Mouse (Mus musculus) heart, embryonic 11.5 days (tissue): ENCODE measurements around the gene Cyp2w1. TPM values are rescaled to one million over a fixed set of nuclear protein-coding genes. Genes with fewer than 3 reads are reported as not detected.

ENCODE experiments used
- ATAC-seq: fragments of 200-750 bp; cut with Nextera tagmentation; replicated peaks from 2 replicates; pipeline ENCODE4 v1.8.0; 2017; ENCODE audit warnings: moderate library complexity; ENCODE audit not compliant: insufficient number of reproducible peaks, low FRiP score, low TSS enrichment
- H3K27ac ChIP-seq: fragments of 300-500 bp; sonication (generic); 2 replicates; pipeline ENCODE4 v1.5.1; 2014; ENCODE audit warnings: mild to moderate bottlenecking, low read depth, low read length
- H3K27me3 ChIP-seq: fragments of 300-500 bp; sonication (generic); 2 replicates; pipeline ENCODE4 v1.6.1; 2014; ENCODE audit warnings: mild to moderate bottlenecking, low read length, mixed read lengths; ENCODE audit not compliant: control insufficient read depth, insufficient read depth
- H3K36me3 ChIP-seq: fragments of 300-500 bp; sonication (generic); 2 replicates; pipeline ENCODE4 v1.6.1; 2014; ENCODE audit warnings: mild to moderate bottlenecking, low read length, moderate library complexity, mixed read lengths; ENCODE audit not compliant: control insufficient read depth, insufficient read depth
- H3K4me1 ChIP-seq: fragments of 300-500 bp; sonication (generic); 2 replicates; pipeline ENCODE4 v1.6.1; 2014; ENCODE audit warnings: low read length; ENCODE audit not compliant: control insufficient read depth, insufficient read depth
- H3K4me2 ChIP-seq: fragments of 300-500 bp; sonication (generic); 2 replicates; pipeline ENCODE4 v1.6.1; 2014; ENCODE audit warnings: mild to moderate bottlenecking, moderate library complexity
- H3K4me3 ChIP-seq: fragments of 300-500 bp; sonication (generic); 2 replicates; pipeline ENCODE4 v1.5.1; 2014; ENCODE audit warnings: low read depth, low read length
- H3K9ac ChIP-seq: fragments of 300-500 bp; sonication (generic); 2 replicates; pipeline ENCODE4 v1.6.1; 2014; ENCODE audit warnings: mild to moderate bottlenecking, low read depth, low read length, moderate library complexity
- H3K9me3 ChIP-seq: fragments of 300-500 bp; sonication (generic); replicated peaks from 2 replicates; pipeline ENCODE4 v1.6.1; 2016; ENCODE audit warnings: low read length; ENCODE audit not compliant: control insufficient read depth
- WGBS: fragments of 180-500 bp; shearing (Covaris S2); extraction: QIAGEN DNeasy Blood & Tissue Kit; methylation state at CpG from one replicate; pipeline ENCODE4 v1.1.7; 2014; ENCODE audit not compliant: insufficient replicate concordance; 5-methylcytosine and 5-hydroxymethylcytosine counted together
- polyA plus RNA-seq: library from polyadenylated mRNA; unstranded; fragments of >200 nt; fragmentation: Nextera tagmentation; extraction: Ambion mirVana; gene quantifications from 2 replicates; pipeline ENCODE4 v1.2.1, GENCODE M21; 2014

The Cyp2w1 gene
- polyA plus RNA-seq, 1 experiment from 2014 or later = not detected

DNA sequence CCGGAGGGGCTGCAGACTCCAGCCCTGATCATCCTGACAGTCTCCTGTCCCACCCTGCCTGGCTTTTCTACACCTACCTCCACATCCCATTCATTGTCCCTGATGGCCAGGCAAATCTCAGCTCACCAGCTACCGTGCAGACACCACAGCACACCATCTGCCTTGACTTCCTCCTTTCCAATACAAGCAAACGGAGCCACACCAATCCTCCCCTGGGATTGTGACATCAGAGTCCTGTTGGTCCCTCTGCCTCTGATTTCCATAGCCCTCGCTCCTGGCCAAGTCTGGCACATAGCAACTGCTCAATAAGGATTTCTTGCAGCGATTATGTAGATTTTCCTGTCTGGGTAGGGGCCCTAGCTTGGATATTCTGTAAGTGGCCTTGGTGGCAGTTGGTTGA, 1.3 kb upstream of the Cyp2w1 start, which contains the start of gene Cox19:
Cox19 (minus strand) TSS at position 285 of the 400 bp plus-strand sequence.
- 0 out of 2 replicates have a peak within 1 kb of the TSS, but pooled peaks have one; percentile 18 for H3K9ac ChIP-seq
- WGBS = 34% methylated on average over 5 of the region's 5 CpGs
- no peak within 1 kb of the TSS for H3K4me2 ChIP-seq

DNA sequence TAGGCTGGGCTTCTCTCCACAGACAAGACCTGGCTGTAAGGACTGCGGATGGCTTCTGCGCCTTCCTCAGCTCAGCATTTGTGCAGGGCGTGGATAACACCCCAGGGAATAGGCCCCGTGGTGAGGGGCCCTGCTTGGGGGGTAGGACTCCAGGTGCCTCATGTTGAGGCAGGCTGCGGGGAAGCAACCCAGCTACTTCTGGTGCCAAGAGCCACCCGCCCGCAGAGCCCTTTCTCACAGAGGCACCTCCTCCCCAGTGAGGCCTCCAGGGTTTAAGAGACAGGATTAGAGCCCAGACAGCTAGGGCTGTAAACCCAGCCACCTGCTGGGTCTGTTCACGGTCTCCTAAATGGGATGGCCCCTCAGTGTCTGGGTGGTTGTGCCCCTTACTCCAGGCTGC, 789 bp upstream of the Cyp2w1 start:
- Histone ChIP-seq H3K4me2 (no peak overlapping the region), H3K27me3 (peaks cover 38% of the 10 kb centered on the region), H3K36me3 (no peaks in the 10 kb centered on the region), H3K9me3 (no peaks in the 10 kb centered on the region), H3K27ac (no peak overlapping the region), H3K4me1 (no peaks in the 10 kb centered on the region; the same call in 1 of the 2 replicates), H3K9ac (0 out of 2 replicates have a peak overlapping the region, but pooled peaks have one; percentile 18), H3K4me3 (no peak overlapping the region)
- WGBS = 35% methylated on average over 7 of the region's 8 CpGs
- ATAC-seq = no peak

More for the DNA sequence above, 1.3 kb upstream of the Cyp2w1 start, which contains the start of gene Cox19:
- Histone ChIP-seq H3K4me3 (no peak within 1 kb of the TSS), H3K9me3 (no peaks in the 10 kb centered on the region), H3K27me3 (peaks cover 33% of the 10 kb centered on the region), H3K36me3 (no peaks in the 10 kb centered on the region), H3K27ac (no peak within 1 kb of the TSS), H3K4me1 (no peaks in the 10 kb centered on the region; the same call in 1 of the 2 replicates)
- no peak for ATAC-seq

DNA sequence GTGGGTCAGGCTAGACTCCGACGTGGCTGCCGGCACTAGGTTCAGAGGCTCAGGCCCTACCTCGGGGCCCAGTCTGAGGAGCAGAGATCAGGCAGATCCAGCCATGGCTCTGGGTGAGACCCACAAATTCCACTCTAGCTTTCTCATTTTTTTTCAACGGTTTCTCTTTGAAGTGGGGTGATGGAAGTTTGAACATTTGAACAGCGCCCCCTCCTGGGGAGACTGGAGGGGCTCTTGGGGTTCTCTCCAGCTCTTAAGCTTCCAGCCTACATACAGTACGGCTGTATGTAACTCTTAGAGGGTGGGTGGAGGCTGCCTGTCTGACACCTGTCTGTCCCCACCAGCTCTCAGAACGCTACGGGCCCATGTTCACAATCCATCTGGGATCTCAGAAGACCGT, 1.1 kb downstream of the Cyp2w1 start:
- Histone ChIP-seq H3K27me3 (peaks cover 36% of the 10 kb centered on the region), H3K9ac (no peak overlapping the region), H3K4me1 (no peaks in the 10 kb centered on the region; the same call in 1 of the 2 replicates), H3K27ac (no peak overlapping the region), H3K36me3 (no peaks in the 10 kb centered on the region), H3K4me2 (no peak overlapping the region), H3K9me3 (no peaks in the 10 kb centered on the region), H3K4me3 (no peak overlapping the region)
- ATAC-seq = no peak
- WGBS = 56% methylated on average over 10 of the region's 10 CpGs

DNA sequence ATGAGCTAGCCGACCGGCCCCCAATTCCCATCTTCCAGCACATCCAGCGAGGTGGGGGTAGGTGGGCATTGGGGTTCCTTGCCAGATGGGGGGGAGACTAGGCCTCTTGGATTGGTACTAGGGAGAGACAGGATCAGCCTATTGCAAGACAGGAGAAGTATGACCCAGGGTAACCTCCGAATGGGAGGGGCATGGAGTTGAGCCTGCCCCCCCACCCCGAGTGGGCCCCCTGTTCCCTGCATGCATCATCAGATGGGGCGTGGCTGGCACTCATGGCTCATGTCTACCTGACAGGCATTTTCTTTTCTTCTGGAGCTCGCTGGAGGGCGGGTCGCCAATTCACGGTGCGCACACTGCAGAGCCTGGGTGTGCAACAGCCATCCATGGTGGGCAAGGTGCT, 1.5 kb downstream of the Cyp2w1 start:
- H3K36me3 ChIP-seq = no peaks in the 10 kb centered on the region
- H3K27me3 ChIP-seq = peaks cover 36% of the 10 kb centered on the region
- no peak overlapping the region for H3K4me3 ChIP-seq
- H3K4me2 ChIP-seq = no peak overlapping the region
- H3K9ac ChIP-seq = no peak overlapping the region
- no peak for ATAC-seq
- H3K9me3 ChIP-seq = no peaks in the 10 kb centered on the region
- no peak overlapping the region for H3K27ac ChIP-seq
- no peaks in the 10 kb centered on the region; the same call in 1 of the 2 replicates for H3K4me1 ChIP-seq
- 80% methylated on average over 11 of the region's 11 CpGs for WGBS

DNA sequence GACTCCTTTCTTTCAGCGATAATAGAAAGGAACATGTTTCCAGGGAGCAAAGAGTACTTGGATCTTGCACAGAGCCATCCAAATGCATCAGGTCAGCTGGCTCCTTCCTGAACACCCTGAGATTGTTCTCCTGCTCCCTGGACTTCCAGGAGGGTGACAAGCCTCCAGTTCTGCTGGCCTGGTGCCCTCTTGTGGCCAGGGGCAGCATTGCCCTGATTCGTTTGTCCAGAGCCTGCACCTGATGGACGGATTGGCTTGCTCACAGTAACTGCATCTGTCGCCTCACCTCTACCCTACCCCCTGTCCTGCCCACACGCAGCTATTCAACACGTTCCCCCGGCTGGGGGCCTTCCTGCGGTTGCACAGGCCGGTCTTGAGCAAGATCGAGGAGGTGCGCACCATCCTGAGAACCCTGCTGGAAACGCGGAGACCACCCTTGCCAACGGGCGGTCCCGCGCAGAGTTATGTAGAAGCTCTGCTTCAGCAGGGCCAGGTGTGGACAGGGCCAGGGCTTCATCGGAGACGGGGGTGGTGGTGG, 2.9 kb downstream of the Cyp2w1 start:
- no peaks in the 10 kb centered on the region; the same call in 1 of the 2 replicates for H3K4me1 ChIP-seq
- no peak for ATAC-seq
- peaks cover 36% of the 10 kb centered on the region for H3K27me3 ChIP-seq
- no peak overlapping the region for H3K27ac ChIP-seq
- H3K4me3 ChIP-seq = no peak overlapping the region
- 28% methylated on average over 19 of the region's 19 CpGs for WGBS
- H3K9ac ChIP-seq = no peak overlapping the region
- no peaks in the 10 kb centered on the region for H3K36me3 ChIP-seq
- no peaks in the 10 kb centered on the region for H3K9me3 ChIP-seq
- no peak overlapping the region for H3K4me2 ChIP-seq

DNA sequence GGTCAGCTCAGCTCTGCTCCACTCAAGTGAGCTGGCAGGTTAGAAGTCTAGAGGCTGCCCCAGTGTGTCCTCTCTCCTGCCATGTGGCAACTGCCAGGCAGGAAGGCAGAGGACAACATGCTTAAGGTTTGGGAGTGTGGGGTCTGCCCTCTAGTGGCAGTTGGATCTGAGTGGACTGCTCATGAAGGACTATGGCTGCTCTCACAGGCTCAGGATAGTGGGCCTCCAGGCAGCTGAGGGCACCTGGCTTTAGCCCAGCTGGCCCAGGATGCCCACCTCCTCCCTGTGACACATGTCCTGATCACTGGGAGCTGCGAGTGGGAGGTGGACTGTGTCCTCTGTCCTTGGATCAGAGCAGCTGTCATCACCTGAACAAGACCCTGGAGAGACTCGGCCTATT, 6.2 kb downstream of the Cyp2w1 start:
- Histone ChIP-seq H3K9me3 (no peaks in the 10 kb centered on the region), H3K4me1 (no peaks in the 10 kb centered on the region; the same call in 1 of the 2 replicates), H3K4me2 (no peak overlapping the region), H3K9ac (no peak overlapping the region), H3K27me3 (peaks cover 19% of the 10 kb centered on the region), H3K36me3 (no peaks in the 10 kb centered on the region), H3K27ac (no peak overlapping the region), H3K4me3 (no peak overlapping the region)
- ATAC-seq = no peak
- WGBS = 31% methylated on average over 2 of the region's 2 CpGs

DNA sequence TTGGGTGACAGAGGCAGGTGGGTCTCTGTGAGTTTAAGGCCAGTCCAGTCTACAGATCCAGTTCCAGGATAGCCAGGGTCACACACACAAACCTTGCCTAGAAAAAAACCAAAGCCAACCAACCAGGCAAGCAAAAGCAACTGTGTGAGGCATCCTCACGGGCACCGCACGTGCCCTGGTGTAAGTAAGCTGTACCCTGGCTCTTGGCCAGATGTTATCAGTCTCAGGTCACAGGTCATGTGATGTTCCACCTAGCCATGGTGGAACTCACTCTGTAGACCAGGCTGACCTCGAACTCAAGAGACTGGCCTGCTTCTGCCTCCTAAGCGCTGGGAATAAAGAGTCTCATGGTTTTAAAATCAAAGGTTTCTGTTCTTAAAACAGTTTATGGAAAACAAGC, 6.8 kb downstream of the Cyp2w1 start:
- WGBS = 88% methylated on average over 5 of the region's 5 CpGs
- H3K9me3 ChIP-seq = no peaks in the 10 kb centered on the region
- H3K27me3 ChIP-seq = peaks cover 22% of the 10 kb centered on the region
- H3K4me3 ChIP-seq = no peak overlapping the region
- no peak overlapping the region for H3K4me2 ChIP-seq
- peaks cover under 1% of the 10 kb centered on the region for H3K4me1 ChIP-seq
- no peaks in the 10 kb centered on the region for H3K36me3 ChIP-seq
- H3K27ac ChIP-seq = no peak overlapping the region
- no peak for ATAC-seq
- H3K9ac ChIP-seq = no peak overlapping the region

DNA sequence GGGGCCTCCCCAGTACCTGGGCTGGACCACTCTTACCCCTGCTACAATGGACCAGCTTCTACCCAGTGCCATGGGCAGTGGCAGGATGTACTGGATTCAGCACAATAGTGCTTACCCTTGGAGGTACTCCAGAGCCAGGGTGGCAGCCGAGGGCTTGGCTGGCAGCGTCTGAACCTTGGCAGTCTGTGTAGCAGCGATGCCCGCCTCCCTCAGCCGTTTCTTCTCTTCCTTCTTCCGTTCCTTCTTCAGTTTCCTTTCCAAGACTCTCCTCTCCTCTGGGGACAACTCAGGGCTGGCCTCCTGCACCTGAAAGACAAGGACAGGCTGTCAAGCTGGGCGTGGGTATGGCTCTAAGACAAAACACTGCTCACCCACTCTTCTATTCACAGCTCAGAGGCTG, 11.4 kb downstream of the Cyp2w1 start:
- no peak overlapping the region for H3K4me3 ChIP-seq
- H3K9me3 ChIP-seq = no peaks in the 10 kb centered on the region
- 0 out of 2 replicates have a peak, but pooled peaks cover 5% of the 10 kb centered on the region for H3K27me3 ChIP-seq
- no peak overlapping the region for H3K4me2 ChIP-seq
- H3K27ac ChIP-seq = no peak overlapping the region
- no peaks in the 10 kb centered on the region for H3K36me3 ChIP-seq
- WGBS = 62% methylated on average over 7 of the region's 7 CpGs
- H3K4me1 ChIP-seq = peaks cover 13% of the 10 kb centered on the region
- H3K9ac ChIP-seq = no peak overlapping the region
- ATAC-seq = no peak
